Mouse (Mus musculus) testis, postnatal 14 days (tissue): Measurements from ENCODE around the gene Pank1.
A peak's percentile ranks its signal among the peaks of the same experiment; 100 is the strongest.

Source experiments
- DNase-seq: peaks from one replicate; pipeline ENCODE4 v3.0.0; 2021; ENCODE audit warnings: low spot score

Pank1 gene

DNA sequence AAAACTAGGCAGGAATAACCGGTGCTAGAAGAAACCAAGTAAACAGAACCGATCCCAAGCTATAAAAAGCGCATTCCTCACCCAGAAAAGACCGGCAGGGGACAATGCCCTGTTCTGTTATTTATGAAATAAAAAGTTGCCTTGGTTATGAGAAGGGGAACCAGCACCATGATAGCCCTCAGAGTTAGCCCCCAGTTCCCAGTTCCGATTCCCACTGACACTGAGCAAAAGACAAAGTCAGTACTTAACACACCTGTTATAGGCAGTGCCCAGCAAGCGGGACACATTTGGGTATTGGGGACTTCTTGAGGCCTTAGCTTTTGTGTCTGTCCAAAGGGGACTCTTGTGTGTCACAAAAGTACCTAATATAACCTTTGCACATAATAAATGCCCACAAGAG lies 369 bp upstream of the Pank1 start:
- DNase-seq: no peak

- DNase-seq: peak; percentile 89
These were observed 1.2 kb downstream of the Pank1 start for GRCm38 (mm10) chr19:34877898-34878602.

GRCm38 (mm10) chr19:34876676-34877075 lies 2.6 kb downstream of the Pank1 start:
- no peak for DNase-seq

DNA sequence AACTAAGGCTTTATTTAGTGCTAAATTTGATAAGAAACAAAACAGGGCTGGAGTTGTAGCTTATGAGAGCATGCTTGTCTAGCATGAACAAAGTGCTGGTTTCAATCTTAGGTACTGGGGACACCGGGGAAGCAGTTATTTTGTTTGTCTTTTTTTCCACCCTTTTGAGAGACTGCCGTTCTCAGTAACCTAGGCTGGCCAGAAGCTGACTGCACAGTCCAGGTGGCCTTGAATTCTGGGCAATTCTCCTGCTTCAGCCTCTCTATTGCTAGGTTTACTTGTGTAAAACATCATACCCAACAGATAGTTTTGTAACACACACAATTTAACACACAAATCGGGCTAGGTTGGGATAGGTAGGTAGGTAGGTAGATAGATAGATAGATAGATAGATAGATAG lies 9.9 kb downstream of the Pank1 start:
- no peak for DNase-seq

- no peak for DNase-seq
These were observed 11.0 kb downstream of the Pank1 start for GRCm38 (mm10) chr19:34868093-34868741.

DNA sequence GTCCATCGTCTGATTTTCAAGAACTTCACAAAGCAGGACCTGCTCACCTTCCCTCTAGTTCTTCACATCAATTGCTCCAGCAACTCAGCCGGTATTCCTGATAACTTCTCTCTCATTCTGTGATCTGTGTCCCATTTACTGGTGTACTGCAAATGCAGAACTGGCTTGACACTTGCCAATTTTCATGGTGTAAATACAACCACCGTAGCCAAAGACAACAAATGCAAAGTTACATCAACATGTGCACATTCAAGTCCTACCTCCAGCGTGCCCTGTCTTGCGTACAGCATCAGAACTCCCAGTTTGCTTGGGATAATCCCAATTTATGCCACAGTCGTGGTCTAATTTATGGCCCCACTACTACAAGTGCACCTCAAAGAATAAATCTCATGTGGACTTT lies 15.5 kb downstream of the Pank1 start:
- DNase-seq: no peak

- DNase-seq: no peak
These were observed 23.1 kb downstream of the Pank1 start for GRCm38 (mm10) chr19:34856021-34856651.

GRCm38 (mm10) chr19:34851161-34851560 lies 28.1 kb downstream of the Pank1 start:
- DNase-seq: no peak

DNA sequence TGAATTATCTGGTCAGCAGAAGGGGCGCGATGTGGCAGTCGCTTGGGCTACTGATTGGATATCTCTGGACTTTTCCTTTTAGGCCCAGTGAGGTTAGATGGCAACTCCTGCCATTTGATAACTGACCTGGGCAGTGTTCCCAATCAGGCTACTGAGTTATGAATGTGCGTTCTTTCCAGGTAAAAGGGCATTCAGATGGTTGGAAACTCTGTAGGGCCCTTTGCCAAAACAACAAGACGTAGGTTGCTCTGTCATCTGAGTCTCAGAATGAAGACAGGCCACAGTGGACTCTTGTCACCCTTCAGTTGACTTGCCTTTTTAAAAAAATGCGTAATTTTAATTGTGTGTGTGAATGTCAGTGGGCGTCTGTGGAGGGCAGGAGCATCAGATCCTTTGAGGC lies 29.8 kb downstream of the Pank1 start:
- DNase-seq: no peak

DNA sequence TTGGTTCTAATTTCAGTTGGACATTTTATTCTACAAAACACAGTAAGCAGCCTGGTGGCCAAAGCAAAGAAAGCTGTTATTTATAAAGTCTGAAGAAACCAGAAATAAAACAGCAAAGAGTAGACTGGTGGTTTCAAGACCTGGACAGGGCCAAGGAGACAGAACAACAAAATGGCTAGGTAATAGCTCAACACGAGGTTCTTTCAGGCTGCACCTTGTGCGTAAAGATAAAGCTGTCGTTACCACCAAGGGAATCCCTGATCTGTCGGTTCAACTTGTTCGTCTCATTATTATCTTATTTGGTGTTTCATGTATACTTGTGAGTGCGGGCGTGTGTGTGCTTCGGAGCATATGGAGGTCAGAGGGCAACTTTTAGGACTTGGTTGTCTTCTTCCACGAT lies 31.1 kb downstream of the Pank1 start:
- no peak for DNase-seq

DNA sequence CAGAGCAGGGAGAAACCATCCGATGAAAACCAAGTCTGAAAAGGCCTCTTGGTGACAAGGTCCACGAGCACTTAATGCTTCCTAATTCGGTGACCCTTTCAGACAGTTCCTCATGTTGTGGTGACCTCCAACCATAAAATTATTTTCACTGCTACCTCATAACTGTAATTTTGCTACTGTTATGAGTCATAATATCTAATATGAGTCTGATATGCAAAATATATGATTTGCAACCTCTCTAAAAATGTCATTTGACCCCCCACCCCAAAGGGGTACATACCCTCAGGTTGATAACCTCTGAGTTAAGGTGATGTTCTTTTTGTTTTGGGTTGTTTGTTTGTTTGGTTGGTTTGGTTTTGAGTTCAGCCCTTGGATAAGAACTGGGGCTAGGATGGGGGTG lies 32.2 kb downstream of the Pank1 start:
- no peak for DNase-seq

GRCm38 (mm10) chr19:34846508-34847038 lies 32.7 kb downstream of the Pank1 start:
- DNase-seq: no peak

GRCm38 (mm10) chr19:34846005-34846404 lies 33.2 kb downstream of the Pank1 start:
- DNase-seq: no peak

GRCm38 (mm10) chr19:34845331-34845730 lies 33.9 kb downstream of the Pank1 start:
- DNase-seq: no peak

GRCm38 (mm10) chr19:34844760-34845159 lies 34.5 kb downstream of the Pank1 start:
- DNase-seq: no peak

GRCm38 (mm10) chr19:34844047-34844446 lies 35.2 kb downstream of the Pank1 start:
- no peak for DNase-seq

DNA sequence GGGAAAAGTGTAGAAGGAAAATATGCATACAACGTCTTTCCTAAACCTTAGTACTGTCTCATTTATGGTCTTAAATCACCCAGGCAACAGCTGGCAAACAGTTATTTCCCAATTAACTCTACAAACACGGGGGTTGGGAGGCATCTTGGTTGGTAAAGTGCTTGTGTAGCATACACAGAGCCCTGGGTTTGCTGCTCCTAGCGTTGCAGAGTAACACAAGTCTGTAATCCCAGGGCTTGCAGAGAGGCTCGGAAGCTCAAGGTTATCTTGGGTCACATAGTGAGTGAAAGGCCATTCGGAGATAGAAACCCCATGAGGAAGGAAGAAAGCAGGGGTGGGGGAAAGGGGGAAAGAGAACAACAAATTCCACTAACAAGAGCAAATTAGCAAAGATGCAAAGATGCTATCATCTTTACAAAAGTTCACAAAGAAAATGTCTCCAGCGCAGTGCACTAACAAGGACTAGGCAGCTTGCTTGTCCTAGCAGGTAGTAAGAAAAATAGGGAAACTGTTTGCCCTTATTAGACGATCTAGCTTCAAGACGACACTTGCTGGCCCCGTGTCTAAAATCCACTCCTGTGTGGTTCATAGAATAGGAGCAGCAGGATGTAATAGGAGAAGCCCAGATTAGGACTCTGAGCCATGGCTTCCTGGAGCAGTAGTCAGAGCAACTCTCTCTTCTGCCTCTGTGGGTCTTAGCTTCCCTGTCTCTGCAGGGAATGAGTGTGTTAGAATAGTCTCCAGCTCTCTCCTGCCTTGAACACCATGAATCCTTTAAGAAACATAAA lies 37.3 kb downstream of the Pank1 start:
- DNase-seq: no peak

- DNase-seq: no peak
These were observed 40.6 kb downstream of the Pank1 start for GRCm38 (mm10) chr19:34838624-34839023.

- no peak for DNase-seq
These were observed 47.6 kb downstream of the Pank1 start for GRCm38 (mm10) chr19:34831702-34832101.

DNA sequence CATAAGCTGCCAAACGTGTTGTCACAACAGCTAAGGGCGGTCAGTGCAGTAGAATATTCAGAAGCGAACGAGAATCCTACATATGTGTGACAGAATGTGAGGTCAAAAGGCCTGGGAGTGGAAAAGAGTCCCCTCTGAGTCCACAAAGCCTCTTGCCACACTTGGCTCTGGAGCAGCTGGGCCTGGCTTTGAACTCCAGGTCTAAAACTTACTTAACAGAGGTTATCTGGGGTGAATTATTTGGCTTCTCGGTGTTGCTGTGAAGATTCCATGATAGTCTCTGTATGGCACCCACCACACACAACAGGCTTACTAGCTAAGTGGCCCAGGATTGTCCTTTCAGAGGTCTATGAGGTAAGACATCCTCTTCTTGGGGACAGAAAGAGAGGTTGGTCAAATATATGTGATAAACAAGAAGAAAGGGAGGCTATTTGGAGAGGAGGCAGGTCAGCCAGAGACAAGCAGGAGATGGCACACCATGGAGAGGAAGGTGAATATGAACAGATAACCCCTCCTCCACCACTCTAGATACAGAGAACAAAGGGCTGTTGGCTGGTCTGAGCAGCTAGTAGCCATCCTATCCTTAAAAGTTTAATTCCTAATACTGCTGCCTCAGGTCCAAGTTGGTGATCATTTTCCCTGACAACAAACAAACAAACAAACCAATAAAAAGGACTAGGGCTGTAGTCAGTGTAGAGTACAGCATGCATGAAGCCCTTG lies 51.2 kb downstream of the Pank1 start:
- DNase-seq: no peak

DNA sequence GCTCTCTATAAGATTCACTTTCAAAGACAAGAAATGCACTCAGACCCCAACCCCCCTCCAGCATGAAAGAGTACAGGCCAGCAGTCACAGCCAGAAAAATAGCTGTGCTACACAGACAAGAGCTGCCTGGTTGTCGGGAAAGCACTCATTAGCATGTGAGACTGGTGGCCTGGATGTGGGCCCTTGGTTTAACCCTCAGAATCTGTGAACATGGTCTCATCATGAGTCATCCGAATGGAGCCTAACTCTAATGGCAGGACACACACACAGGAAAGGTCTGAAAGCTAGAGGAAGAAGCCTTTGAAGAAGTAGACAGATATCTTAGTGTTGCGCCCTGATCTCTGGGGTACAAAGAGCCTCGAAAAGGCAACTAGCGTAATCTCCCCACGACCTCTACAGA lies 51.8 kb downstream of the Pank1 start:
- DNase-seq: no peak
